Mouse (Mus musculus): ENCODE results near the gene Ccdc183. TPM values are rescaled to one million over a fixed set of nuclear protein-coding genes. Genes with fewer than 3 reads are reported as not detected.

The Ccdc183 gene
- polyA plus RNA-seq, 1 experiment from 2014 or later, result 0.32 TPM

DNA sequence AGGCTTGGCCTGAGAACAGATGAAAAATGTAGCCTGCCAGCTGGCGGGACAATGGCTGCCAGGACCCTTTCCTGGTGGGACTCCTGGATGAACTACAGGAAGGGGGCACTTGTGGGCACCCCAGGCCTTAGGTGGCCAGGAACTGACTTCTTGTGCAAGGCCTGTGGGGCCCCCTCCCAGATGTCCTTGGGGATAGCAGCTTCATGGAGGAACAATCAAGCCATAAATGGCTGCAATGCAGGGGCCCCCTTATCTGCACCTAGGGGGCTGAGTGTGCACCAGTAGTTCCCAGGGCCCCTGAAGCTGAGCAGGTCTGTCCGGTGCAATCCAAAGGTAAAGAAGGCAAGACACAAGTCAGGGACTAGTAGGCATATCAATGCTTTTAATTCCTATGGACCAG lies 44.4 kb downstream of the Ccdc183 start:
- Histone ChIP-seq H3K9me3 (replicated peaks; ENCODE audit: low read length) (no peaks in the 10 kb centered on the region), H3K4me1 (replicated peaks; ENCODE audit: insufficient read depth, low read length) (peaks cover 28% of the 10 kb centered on the region), H3K9ac (ENCODE audit: low read depth, low read length) (no peak overlapping the region), H3K36me3 (ENCODE audit: insufficient read depth, low read length) (0 out of 2 replicates have a peak, but pooled peaks cover 5% of the 10 kb centered on the region), H3K27ac (no peak overlapping the region), H3K4me2 (ENCODE audit: low read length) (no peak overlapping the region; the same call in 1 of the 2 replicates), H3K27me3 (ENCODE audit: insufficient read depth, low read length) (peaks cover 20% of the 10 kb centered on the region), H3K4me3 (replicated peaks; ENCODE audit: low read depth, low read length) (no peak overlapping the region)
- WGBS, result 79% methylated on average over 2 of the region's 2 CpGs
- TF ChIP-seq CTCF (IDR thresholded peaks at IDR 0.05; ENCODE audit: low read depth), result no peak
- ATAC-seq (replicated peaks; ENCODE audit: low FRiP score, low read depth), result no peak
- DNase-seq (ENCODE audit: low spot score), result no peak

GRCm38 (mm10) chr2:25571221-25571620 lies 46.3 kb downstream of the Ccdc183 start:
- Histone ChIP-seq H3K36me3 (ENCODE audit: insufficient read depth, low read length) (0 out of 2 replicates have a peak, but pooled peaks cover 11% of the 10 kb centered on the region), H3K4me3 (replicated peaks; ENCODE audit: low read depth, low read length) (no peak overlapping the region), H3K27me3 (ENCODE audit: insufficient read depth, low read length) (0 out of 2 replicates have a peak, but pooled peaks cover 2% of the 10 kb centered on the region), H3K9ac (ENCODE audit: low read depth, low read length) (no peak overlapping the region), H3K4me2 (ENCODE audit: low read length) (no peak overlapping the region), H3K4me1 (replicated peaks; ENCODE audit: insufficient read depth, low read length) (peaks cover 17% of the 10 kb centered on the region), H3K27ac (no peak overlapping the region), H3K9me3 (replicated peaks; ENCODE audit: low read length) (no peaks in the 10 kb centered on the region)
- DNase-seq (ENCODE audit: low spot score) (no peak), ATAC-seq (replicated peaks; ENCODE audit: low FRiP score, low read depth) (no peak)
- TF ChIP-seq CTCF (IDR thresholded peaks at IDR 0.05; ENCODE audit: low read depth), result no peak
- WGBS, result 85% methylated on average over 4 of the region's 4 CpGs

DNA sequence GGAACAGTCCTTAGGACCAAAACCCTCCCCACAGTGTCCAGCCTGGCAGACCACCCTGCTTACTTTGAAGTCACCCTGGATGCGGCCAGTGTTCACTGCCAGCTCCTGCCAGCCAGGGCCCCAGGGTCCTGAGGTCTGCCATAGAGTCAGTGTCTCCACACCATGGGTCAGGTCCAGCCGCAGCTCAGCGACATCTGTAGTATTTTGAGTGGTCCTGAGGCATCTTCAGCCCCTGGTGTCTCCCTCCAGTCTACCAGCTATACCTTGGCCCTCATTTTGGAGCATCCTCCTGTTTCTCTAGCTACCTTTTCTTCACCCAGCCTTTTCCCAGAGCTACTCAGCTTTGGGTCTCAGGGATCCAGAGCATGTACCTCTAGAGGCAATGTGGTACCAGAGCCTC lies 48.2 kb downstream of the Ccdc183 start:
- Histone ChIP-seq H3K4me2 (ENCODE audit: low read length) (no peak overlapping the region), H3K9ac (ENCODE audit: low read depth, low read length) (no peak overlapping the region), H3K9me3 (replicated peaks; ENCODE audit: low read length) (no peaks in the 10 kb centered on the region), H3K27me3 (ENCODE audit: insufficient read depth, low read length) (no peaks in the 10 kb centered on the region), H3K4me1 (replicated peaks; ENCODE audit: insufficient read depth, low read length) (peaks cover 11% of the 10 kb centered on the region; the same call in 1 of the 2 replicates), H3K36me3 (ENCODE audit: insufficient read depth, low read length) (peaks cover 26% of the 10 kb centered on the region; the same call in 1 of the 2 replicates), H3K4me3 (replicated peaks; ENCODE audit: low read depth, low read length) (no peak overlapping the region), H3K27ac (no peak overlapping the region)
- no peak for TF ChIP-seq CTCF (IDR thresholded peaks at IDR 0.05; ENCODE audit: low read depth)
- WGBS, result 96% methylated on average over 3 of the region's 3 CpGs
- ATAC-seq (replicated peaks; ENCODE audit: low FRiP score, low read depth), result no peak
- no peak for DNase-seq (ENCODE audit: low spot score)

GRCm38 (mm10) chr2:25568473-25569019 lies 48.9 kb downstream of the Ccdc183 start:
- H3K4me2 ChIP-seq (ENCODE audit: low read length), result no peak overlapping the region
- no peak for TF ChIP-seq CTCF (IDR thresholded peaks at IDR 0.05; ENCODE audit: low read depth)
- H3K27me3 ChIP-seq (ENCODE audit: insufficient read depth, low read length), result no peaks in the 10 kb centered on the region
- DNase-seq (ENCODE audit: low spot score), result no peak
- peak; percentile 12 for ATAC-seq (replicated peaks; ENCODE audit: low FRiP score, low read depth)
- peaks cover 6% of the 10 kb centered on the region; the same call in 1 of the 2 replicates for H3K4me1 ChIP-seq (replicated peaks; ENCODE audit: insufficient read depth, low read length)
- H3K36me3 ChIP-seq (ENCODE audit: insufficient read depth, low read length), result peaks cover 32% of the 10 kb centered on the region
- no peak overlapping the region for H3K27ac ChIP-seq
- H3K9ac ChIP-seq (ENCODE audit: low read depth, low read length), result no peak overlapping the region
- WGBS, result 82% methylated on average over 6 of the region's 6 CpGs
- H3K4me3 ChIP-seq (replicated peaks; ENCODE audit: low read depth, low read length), result no peak overlapping the region
- no peaks in the 10 kb centered on the region for H3K9me3 ChIP-seq (replicated peaks; ENCODE audit: low read length)

GRCm38 (mm10) chr2:25566558-25566957 lies 50.9 kb downstream of the Ccdc183 start:
- Histone ChIP-seq H3K4me3 (replicated peaks; ENCODE audit: low read depth, low read length) (no peak overlapping the region), H3K4me1 (replicated peaks; ENCODE audit: insufficient read depth, low read length) (no peaks in the 10 kb centered on the region), H3K27ac (no peak overlapping the region), H3K4me2 (ENCODE audit: low read length) (no peak overlapping the region), H3K27me3 (ENCODE audit: insufficient read depth, low read length) (no peaks in the 10 kb centered on the region), H3K9ac (ENCODE audit: low read depth, low read length) (no peak overlapping the region), H3K36me3 (ENCODE audit: insufficient read depth, low read length) (peaks cover 49% of the 10 kb centered on the region), H3K9me3 (replicated peaks; ENCODE audit: low read length) (no peaks in the 10 kb centered on the region)
- TF ChIP-seq CTCF (IDR thresholded peaks at IDR 0.05; ENCODE audit: low read depth), result peak; percentile 54
- WGBS, result 82% methylated on average over 6 of the region's 6 CpGs
- ATAC-seq (replicated peaks; ENCODE audit: low FRiP score, low read depth) (no peak), DNase-seq (ENCODE audit: low spot score) (no peak)

GRCm38 (mm10) chr2:25565741-25566140 lies 51.7 kb downstream of the Ccdc183 start:
- H3K4me3 ChIP-seq (replicated peaks; ENCODE audit: low read depth, low read length), result no peak overlapping the region
- TF ChIP-seq CTCF (IDR thresholded peaks at IDR 0.05; ENCODE audit: low read depth), result no peak
- ATAC-seq (replicated peaks; ENCODE audit: low FRiP score, low read depth) (no peak), DNase-seq (ENCODE audit: low spot score) (no peak)
- H3K36me3 ChIP-seq (ENCODE audit: insufficient read depth, low read length), result peaks cover 57% of the 10 kb centered on the region
- H3K27me3 ChIP-seq (ENCODE audit: insufficient read depth, low read length), result no peaks in the 10 kb centered on the region
- no peaks in the 10 kb centered on the region for H3K9me3 ChIP-seq (replicated peaks; ENCODE audit: low read length)
- 90% methylated on average over 8 of the region's 8 CpGs for WGBS
- H3K4me2 ChIP-seq (ENCODE audit: low read length), result no peak overlapping the region
- no peaks in the 10 kb centered on the region for H3K4me1 ChIP-seq (replicated peaks; ENCODE audit: insufficient read depth, low read length)
- H3K9ac ChIP-seq (ENCODE audit: low read depth, low read length), result no peak overlapping the region
- H3K27ac ChIP-seq, result no peak overlapping the region

DNA sequence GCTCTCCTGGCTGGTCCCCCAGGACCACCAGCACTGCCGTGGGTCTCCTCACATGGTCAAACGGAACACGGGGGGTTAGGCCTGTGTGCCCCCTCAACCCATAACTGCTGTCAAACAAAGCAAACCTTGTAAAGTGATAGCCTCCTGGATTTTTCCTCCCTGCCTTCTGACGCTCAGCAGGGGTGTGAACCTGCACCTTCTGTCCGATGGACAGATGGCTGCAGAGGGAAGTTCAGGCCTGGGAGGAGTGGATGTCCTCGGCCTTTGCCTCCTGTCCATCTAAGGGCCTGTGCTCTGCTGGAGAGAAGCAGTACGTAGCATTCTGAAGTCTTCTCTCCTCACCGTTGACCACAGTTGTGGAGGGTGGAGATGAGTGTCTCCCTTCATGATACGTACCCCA lies 55.5 kb downstream of the Ccdc183 start:
- Histone ChIP-seq H3K27me3 (ENCODE audit: insufficient read depth, low read length) (no peaks in the 10 kb centered on the region), H3K27ac (no peak overlapping the region), H3K36me3 (ENCODE audit: insufficient read depth, low read length) (peaks cover 48% of the 10 kb centered on the region), H3K4me3 (replicated peaks; ENCODE audit: low read depth, low read length) (no peak overlapping the region), H3K4me2 (ENCODE audit: low read length) (no peak overlapping the region), H3K9me3 (replicated peaks; ENCODE audit: low read length) (no peaks in the 10 kb centered on the region), H3K9ac (ENCODE audit: low read depth, low read length) (no peak overlapping the region), H3K4me1 (replicated peaks; ENCODE audit: insufficient read depth, low read length) (peaks cover 10% of the 10 kb centered on the region)
- ATAC-seq (replicated peaks; ENCODE audit: low FRiP score, low read depth), result no peak
- 60% methylated on average over 9 of the region's 9 CpGs for WGBS
- TF ChIP-seq CTCF (IDR thresholded peaks at IDR 0.05; ENCODE audit: low read depth), result no peak
- no peak for DNase-seq (ENCODE audit: low spot score)

All from kidney, postnatal 0 days (tissue).